Mouse (Mus musculus) right cerebral cortex, adult 2 months (tissue): Measurements from ENCODE around the gene Tmem88.

Experiments used
- DNase-seq, 2 experiments: peaks; one replicate each; pipeline ENCODE4 v3.0.0; 2021 to 2022; ENCODE audit warnings: low spot score in 2 of 2

The Tmem88 gene

DNA sequence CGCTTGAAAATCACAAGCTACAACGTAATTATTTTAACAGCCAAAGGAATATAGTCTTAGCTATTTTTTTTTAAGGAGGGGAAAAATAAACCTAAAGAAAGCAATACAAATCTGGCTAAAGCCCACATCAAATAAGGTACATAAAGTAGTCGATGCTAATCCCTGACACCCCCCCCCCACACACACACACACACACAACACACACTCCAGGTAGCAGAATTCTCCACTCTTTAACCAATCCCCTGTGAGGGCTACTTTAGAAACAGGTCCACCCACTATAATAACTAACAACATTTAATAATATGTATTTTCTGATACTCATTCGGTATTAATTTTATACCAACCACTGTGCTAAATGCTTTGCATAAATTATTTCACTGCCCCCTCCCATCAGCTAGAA lies 18.5 kb upstream of the Tmem88 start:
- DNase-seq, result no peak

DNA sequence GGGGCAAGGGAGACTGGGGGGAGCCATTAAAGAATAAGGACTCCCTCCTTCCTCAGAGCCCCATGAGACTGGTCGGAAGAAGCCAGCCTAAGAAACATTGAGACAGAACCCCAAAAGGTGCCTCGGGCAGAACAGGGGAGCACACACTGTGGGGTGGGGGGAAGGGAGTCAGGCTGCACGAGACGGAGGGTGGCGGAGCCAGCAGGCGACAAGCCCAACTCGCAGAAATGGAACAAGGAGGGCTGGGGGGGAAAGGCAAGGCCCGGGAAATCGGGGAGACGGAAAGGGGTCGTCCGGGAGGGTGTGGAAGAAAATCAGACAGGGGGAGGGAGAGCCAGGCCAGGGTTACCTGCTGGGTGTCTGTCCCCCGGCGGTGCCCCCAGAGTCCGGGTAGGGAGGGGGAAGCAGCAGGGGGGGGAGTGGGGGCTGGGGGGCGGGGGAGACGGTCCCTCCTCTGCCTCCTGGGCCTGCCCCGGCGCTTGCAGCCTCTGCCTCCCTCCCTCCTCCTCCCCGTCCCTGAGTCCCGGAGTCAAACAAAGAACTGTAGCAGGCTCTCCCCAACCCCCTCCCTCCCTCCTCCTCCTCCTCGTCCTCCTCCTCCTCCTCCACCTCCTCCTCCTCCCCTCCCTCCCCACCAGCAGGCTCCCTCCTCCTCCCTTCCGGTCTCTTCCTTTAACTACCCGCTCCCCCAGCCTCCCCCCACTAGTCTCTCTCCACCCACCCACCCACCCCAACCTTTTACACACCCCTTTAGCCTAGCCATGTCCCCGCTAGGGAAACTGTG lies 17.8 kb upstream of the Tmem88 start:
- DNase-seq, result no peak

DNA sequence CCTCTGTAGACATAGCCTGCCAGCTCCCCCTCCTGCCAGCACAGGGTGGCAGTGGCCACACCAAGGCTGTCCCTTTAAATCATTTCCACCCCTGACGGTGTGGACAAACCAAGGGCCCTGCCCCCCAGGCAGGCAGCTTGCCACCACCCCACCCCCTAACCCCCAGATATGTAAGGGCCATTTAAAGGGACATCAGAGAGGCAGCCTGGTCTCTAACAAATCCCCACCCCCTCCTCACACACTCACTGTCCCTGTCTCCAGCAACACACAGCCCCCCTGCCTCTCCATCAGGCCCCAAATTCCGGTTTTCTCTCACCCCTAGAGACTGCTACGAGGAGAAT lies 17.3 kb upstream of the Tmem88 start:
- DNase-seq, result no peak

DNA sequence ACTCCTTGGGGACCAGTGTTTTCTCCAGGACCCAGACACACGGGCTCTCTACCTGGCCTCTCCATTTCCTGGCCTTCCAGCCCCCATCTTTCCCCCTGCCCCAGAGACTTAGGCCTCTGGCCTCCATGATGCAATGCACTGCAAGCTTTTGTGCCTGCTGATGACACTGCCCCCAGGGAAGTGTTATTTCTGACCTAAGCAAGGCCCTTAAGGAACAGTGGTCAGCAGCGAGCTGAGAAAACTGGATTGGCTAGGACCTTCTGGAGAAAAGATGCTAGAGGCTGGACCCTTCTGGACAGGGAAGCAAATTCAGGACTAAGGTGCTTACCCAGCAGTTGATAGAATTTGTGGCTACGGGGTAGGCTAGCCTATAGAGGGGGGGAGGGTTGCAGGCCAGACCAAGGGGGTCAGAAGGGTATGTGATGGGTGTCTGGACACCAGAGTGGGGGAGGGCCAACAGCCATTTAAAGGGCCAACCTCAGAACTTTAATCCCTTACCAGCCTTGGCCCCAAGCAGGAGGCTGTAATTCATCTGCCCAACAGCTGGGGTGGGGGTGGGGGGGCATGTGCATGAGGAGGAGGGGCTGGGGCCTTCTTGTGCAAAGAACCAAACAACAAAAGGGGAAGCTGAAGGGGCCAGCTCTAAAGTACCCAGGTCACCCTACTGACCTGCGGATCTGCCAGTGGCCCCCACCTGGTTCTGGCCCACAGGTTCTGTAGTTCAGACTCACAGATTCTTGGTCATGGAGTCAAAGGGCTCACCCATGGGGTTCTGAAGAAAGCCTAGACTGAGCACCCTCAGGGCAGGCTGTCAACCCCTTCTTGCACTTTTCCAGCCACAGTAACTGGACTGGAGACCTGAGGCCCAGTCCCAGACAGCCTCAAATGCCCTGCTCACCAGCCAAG lies 16.6 kb upstream of the Tmem88 start:
- no peak for DNase-seq

DNA sequence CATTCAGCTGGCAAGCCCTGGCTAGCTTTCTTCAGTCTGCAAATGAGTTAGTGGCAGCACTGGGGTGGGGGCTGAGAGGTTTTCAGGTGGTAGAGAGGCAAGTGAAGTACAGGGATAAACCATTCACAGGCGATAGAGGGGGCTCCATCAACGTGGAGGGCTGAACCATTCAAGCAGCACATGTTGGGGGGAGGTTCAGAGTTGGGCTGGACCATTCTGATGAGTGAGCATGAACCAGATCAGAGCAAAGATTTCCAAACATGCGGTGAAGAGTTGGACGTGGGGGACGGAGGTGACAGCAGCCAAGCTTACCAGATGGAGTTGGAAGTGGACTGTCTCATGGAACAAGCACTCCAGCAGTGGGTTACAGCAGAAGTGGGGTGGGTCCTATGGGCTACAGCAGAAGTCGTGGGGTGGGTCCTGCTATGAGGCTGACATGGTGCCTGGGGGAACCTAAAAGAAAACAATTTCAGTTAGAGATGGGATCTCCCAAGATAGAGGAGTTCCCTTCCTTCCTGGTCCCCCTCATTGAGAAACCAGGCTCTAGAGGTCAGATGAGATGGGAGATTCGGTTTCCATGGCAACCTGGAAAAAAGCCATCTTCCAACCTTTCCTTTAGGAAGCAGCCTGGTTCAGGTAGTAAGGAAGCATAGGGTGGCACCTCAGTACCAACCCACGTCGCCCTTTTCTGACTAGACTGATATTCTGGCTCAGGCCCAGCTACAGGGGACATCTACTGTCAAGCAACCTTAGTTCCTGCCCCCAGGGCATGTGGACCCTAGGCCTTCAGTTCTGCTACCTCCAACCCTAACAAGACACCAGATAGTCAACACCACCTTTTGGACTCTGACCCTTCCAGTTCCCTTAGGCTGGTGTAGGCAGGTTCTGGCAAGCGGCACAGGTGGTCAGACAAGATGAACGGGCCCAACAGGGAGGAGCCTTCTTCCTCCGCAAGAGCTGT lies 15.5 kb upstream of the Tmem88 start, which contains the start of gene Kdm6b:
Kdm6b (minus strand) TSS at position 455 of the 961 bp plus-strand sequence.
- DNase-seq, result peak in 1 of 2 experiments; percentile 66

DNA sequence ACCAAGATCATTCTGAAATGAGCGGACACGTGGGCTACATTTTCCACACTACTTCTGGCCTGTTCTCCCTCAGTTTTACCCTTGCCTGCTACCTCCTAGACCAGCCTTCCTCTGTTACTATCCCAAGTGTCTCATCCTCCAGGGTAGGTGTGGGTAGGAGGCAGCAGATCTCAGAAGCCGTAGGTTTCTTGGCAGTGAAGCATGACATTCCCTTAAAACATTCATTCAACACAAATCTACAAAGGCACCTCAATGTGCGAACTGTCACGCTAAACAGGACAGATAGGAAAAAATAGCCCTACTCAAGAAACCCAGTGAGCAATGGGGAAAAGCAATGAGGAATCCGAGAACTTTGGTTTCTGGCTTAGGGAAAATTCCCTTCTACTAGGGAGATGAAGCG lies 14.5 kb upstream of the Tmem88 start:
- no peak for DNase-seq

DNA sequence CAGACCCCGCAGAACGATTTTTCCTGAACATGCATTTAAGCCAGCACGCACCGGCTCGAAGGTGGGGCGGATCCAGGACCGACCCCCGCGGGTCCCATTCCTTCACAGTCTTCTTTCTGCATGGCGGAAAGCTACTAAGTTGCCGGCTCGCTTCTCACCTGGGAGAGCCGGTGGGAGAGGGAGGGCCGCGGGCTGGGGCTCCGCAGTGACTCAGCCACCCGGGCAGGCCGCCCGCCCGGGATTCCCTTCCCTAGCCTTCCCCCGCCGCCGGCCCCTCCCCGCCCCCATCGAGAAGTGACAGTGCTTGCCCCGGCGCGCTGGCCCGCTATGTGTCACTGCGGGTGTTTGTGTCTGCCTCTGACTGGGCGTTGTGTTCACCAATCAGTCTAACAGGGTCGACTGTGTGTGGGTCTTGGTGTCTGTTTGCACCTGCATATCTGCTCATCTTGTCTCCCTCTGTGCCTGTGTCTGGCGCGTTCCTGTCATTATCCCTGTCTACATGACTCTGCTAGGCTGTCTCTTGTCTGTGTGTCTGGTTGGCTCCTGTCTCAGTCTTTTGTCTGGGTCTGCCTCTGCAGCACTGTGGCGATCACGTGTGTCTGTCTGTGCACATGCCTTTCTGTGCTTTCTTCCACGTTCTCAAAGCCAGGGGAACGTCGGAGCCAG lies 13.6 kb upstream of the Tmem88 start:
- peak in 1 of 2 experiments; percentile 75 for DNase-seq

DNA sequence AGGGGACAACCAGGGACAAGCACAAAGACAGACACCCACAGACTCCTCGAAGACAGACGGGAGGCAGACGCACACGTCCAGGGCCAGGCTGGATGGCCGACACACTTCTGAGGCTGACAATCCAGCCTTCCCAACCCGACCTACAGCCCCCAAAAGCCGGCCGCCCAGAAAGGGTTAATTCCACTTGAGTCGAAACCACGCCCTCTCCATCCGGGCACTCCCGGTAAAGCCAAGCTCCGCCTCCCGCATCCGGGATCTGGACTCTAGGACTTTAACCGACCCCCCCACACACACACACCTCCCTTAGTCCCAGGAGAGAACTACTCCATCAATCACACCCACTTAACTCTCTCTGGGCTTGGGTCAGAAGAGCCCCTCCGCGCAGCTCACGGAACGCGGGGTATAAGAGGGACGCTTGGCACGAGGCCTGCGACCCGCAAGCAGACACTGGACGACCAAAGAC lies 13.1 kb upstream of the Tmem88 start:
- DNase-seq, result peak; percentile 93 to 97

DNA sequence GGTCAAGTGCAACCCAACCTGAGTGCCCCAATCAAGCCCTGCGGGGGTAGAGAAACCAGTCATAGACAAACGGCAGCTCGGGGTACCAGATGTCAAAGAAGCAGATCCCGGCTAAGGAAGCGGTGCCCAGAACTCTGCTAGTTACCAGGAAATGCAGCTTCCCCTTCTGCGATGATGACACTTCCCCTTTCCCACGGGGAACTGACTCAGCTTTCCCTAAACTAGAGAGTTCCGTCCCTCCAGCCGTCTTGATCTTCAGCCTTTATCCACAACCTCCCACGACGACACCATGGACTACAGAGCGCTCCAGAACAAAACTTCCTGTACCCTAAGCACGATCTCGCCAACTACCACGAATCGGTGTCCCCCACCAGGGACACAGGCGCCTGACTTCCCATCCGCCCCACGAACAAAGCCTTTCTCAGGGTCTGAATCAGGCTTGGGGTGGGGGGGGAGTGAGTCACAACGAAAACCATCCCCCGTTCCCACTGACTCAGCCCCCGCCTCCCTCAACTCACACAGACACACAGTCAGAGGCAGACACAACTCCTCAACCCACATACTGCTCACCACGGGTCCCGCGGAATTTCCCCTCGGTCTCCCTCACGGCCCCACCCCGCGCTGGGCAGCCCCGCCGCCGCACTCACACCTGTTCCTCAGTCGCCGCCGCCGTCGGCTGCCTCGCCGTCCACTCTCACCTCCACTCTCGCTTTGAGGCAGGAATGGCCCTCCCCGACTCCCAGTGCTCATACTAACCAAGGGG lies 12.5 kb upstream of the Tmem88 start:
- peak; percentile 76 to 78 for DNase-seq

DNA sequence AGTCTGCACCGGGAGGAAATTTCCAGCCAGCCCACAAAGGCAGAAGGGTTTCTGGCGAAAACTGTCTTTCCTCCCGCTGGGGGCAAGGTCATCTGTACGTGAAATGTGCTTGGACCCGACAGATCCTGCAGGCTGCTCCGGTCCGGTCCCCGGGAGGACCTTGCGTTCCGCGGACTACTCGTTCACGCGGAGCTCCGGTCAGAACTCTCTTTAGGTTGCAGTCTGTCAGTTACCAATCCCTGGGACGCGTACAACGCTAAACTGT lies 11.9 kb upstream of the Tmem88 start:
- DNase-seq, result no peak

DNA sequence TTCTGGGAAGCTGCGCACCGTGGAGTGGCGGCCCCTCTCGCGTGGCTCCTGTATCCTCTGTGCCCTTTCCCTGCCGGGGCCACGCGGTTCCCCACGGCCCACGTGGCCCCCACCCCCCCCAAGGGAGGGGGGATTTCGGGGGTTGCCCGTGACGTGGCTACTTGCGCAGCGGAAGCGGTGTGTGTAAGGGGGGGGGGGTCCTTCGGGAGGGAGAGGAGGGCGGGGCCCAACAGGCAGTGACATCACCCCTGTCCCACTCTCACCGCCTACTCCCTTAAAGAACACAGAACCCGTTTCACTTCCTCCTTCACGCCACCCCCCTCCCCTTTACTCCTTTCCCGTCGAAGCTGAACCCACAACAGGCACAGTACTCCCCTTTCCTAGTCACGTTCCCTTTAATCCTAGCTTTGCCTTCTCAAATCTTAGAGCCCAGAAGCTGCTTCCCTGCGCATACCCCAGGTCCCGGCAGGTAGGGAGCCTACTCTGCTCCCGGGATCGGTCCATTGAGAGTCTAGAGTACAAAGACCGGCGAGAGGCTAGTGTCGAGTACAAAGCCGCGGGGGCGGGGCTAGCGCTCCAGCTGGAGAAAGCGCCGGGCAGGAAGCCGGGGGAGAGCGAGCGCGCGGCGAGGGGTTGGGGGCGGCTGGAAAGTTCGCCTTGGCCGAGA lies 11.5 kb upstream of the Tmem88 start:
- DNase-seq, result peak; percentile 82 to 87

DNA sequence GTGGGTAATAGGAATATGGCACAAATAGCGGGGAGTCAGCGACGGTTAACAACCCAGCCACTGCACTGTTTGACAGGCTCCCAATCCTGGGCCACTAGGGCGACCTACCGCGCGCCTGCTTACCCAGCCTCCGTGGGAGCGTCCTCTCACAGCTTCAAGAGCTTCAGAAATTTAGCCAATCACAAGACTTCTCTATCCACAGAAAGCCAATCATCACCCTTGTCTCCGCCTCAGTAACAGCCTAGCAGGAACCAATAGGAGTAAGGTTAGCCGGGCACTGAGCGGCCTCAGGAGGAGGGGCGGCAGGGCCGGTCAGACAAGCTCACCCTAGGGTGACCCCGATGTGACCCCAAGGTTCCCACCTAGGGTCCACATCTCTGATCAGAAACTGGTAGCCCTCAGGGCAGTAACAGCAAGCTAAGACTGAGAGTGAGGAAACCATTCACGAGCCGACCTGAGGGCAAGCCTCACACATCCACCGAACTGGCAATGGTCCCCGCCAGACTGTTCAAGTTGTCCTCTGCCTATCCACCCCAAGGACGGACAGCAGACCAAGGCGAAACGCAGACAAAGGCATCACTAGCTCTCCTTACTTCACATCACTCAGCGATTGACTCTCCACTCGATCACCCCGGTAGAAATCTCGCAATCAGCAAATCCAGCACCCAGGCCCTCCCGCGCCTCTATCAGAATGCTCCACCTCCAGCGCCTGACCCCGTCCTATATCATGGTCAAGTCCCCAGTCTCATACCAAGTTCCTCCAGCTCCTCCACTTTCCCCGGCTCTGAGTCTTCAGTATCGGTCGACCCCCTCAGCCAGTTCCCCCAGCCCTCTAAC lies 10.7 kb upstream of the Tmem88 start:
- peak; percentile 84 for DNase-seq

DNA sequence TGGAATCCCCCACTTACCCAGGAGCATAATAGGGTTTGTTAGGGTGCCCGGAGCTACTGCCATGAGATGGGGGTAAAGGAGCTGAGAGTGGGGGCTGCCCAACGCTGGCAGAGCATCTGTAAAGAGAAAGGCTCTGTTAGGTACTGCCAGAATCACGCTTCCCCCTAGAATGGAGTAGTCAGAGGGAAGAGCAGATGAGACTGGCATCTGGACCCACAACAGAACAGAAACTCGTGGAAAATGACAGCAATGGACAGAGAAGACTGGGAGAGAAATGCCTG lies 9.6 kb upstream of the Tmem88 start:
- no peak for DNase-seq

DNA sequence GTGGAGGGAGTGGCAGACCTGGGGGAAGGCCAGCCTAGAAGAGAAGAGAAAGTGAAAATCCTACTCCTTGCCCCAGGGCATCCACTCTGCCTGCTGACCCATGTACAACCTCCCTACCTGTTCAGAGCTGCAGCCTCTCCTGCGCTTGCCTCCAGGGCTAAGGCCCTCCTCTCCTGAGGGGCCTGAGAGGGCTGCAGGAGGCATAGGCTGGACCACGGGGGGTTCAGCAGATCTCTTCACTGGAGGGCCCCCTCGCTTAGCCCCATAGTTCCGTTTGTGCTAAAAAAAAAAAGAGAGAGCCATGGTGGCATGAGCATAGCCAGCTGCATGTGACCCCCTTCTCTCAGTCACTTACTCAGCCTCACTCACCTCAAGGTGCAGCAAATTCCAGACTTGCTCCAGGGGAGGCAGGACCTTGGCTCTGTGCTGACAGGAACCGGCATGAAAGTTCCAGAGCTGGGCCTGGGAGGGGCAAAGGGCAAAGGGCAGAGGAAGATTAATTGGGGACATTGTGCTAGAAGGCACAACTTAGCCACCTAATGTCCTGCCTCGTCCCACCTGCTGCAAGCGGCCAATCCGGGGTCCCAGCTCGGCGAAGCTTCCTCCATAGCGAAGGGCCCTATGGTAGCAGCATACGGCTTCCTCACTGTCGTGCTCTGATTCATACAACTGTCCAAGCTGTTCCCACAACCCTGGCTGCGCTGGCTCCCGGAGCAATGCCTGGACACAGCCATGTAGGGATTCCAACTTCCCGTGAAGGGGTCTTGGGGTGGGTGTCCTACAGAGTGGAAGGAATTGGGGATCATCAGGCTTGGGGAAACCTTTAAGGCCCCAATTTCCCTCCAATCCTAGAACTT lies 9.1 kb upstream of the Tmem88 start:
- DNase-seq, result no peak

DNA sequence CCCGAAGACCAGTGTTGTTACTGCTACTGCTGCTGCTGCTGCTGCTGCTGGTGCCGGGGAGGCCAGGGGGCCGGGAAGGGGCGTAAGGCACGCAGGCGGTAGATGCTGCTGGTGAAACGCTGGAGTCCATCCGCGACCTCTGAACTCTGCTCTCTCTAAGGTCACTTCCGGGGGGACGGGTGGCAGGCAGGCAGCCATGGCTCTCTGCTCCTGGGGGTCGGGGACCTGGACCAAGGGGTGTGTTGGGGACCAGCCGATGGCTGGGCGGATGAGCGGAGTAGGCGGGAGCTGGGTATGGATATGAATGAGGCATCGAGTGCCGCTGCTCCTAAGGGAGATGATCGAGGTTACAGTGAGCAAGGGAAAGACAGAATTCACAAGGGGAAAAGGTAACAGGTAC lies 8.2 kb upstream of the Tmem88 start:
- DNase-seq, result no peak

DNA sequence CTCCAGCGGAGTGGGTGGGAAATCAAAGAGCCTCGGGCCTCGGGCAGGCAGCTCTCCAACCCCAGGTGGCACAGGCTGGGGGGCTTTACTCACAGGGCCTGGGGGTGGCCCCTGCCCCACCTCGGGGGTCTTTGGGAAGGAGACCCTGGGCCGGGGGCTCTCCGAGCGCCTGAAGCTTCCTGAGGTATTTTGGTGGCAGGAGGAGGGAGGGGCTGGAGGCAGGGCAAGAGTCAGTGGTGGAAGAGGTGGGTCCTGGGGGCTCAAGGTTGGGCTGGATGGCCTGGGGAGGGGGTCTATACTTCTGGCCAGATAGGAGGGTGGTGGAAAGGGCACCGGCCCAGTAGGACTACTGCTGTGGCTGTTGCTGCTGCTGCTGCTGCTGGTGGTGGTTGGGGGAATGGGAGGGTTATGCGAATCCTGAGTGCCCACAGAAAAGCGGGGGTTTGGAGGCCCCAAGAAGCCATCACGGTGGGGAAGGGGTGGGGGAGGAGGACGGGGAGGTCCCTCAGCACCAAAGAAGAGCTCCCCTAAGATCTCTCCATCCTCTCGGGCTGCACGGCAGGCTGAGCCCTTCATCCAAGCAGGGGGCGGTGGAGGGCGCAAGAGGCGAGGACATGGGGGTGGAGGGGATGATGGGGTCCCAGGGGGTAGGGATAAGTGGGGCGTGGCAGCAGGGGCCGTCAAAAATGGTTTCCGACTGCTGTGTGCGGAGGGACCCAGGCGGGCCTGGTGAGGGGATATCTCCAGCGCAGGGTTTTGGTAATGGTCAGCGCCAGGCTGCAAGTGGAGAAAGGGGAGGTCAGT lies 7.6 kb upstream of the Tmem88 start:
- no peak for DNase-seq

DNA sequence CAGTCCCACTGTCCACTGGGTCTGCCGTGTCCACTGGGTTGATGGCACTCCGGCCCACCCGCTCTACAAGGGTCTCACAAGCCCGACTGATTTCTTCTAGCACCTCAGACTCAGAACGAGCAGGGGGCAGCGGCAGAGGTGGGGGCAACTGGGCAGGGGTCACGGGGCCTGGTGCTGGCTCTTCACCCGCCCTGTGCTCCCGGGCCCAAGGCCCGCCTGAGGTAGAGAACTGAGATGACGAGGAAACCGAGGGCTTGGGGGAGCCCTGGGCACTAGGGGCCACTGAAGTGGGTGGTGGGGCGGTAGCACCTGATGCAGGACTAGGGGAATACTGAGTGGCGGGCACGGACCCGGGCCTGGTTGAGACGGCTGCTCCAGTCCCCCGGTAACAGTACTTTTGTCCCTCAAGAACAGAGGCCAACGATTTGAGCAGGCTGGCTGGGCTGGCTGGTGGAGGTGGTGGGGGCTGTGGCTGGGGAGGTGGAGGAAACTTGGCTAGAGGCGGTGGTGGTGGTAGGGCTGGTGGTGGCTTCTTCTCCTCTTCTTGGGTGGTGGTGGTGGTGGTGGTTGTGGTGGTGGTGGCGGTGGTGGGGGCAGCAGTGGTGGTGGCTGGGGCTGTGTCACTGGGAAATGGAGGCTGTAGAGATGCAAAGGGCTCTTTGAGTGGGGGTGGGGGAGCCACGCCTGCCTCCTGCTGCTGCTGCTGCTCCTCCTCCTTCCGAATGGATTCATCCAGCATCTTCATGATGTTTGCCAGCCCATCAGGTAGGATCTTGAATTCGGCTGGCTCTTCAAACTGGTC lies 6.8 kb upstream of the Tmem88 start:
- no peak for DNase-seq
